Mouse (Mus musculus) liver, embryonic 14.5 days (tissue): ENCODE results near the gene Frmd5.

Experiments used
- CTCF ChIP-seq: IDR thresholded peaks from 2 replicates; pipeline ENCODE4 v1.5.1; 2016; ENCODE audit warnings: antibody characterized with exemption, low read depth, control low read depth
- EP300 ChIP-seq: IDR thresholded peaks from 2 replicates; pipeline ENCODE4 v1.6.1; 2016; ENCODE audit warnings: antibody characterized with exemption, low read depth

GRCm38 (mm10) chr2:121588309-121588694 lies 218.6 kb downstream of the Frmd5 start:
- TF ChIP-seq CTCF (no peak), EP300 (no peak)
